Mouse (Mus musculus) spleen, postnatal 14 days (tissue): Measurements from ENCODE around the gene Mast4.

Source experiments
- DNase-seq, 2 experiments: peaks; one replicate each; pipeline ENCODE4 v3.0.0; 2021 to 2022; ENCODE audit warnings: low spot score in 2 of 2

Gene Mast4

DNA sequence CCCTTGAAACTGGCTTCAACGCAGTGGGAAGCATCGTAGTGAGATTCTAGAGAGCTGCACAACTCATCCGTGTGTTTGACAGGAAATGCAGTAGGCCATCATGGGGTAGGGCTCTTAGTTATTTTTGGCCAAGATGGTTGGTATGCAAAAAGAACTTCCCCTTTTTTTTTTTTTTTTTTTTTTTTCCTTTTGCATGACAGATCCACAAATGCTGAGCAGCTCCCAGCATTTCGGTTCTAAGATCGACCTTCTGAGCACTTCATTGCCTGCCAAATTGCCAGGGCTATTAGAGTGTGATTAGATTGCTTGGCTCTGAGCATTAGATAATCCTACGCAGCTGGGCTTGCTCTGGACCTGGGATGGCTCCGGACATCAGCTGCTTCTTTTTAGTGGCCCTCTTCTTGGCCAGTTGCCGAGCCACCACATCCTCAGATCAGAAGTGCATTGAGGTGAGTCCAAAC, 640.9 kb downstream of the Mast4 start, which contains the start of gene Cd180:
Gene Cd180, plus strand, starts transcription at position 218 of the 461 bp plus-strand sequence.
- peak in 1 of 2 experiments; percentile 36 for DNase-seq

GRCm38 (mm10) chr13:102691408-102692150, 642.7 kb downstream of the Mast4 start:
- no peak for DNase-seq

- no peak for DNase-seq
Measured at GRCm38 (mm10) chr13:102690184-102690583, 644.1 kb downstream of the Mast4 start.

DNA sequence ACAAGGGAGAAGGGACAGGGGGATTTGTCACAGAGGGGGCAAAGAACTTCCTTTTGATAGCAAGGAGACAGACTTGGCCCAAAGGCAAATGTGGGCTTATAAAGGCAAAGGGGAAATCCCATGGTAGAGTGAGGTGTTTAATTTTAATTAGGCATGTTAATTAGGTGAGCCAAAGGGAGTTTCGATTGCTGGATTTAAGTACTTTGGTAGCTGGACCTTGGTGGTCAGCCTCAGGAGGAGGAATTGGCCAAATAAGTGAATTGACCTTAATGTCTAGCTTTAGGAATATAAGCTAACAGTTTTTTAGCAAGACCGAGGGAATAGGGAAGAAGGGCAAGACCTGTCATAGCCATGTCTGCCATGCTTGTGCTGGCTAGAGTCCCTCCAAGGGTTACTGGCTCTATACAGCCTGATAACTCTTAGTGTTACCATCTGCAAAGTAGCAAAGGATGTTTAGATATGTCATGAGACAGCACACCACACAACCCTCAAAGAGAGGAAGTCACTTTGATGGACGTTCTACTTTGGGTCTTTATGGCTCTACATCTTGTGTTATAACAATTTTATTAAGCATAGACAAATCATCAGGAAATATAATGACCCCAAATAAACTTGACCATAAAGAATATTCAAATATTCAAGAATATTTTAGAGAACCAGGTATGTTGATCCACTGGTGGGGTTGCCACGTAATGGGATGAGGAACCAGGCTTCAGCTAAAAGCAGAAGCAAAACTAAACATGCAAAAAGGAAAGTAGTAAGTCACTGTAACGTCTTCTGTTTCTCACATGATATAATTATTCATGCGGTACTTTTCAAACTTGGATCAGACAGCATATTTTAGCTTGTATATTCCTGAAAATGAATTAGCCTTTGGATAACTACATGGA, 644.9 kb downstream of the Mast4 start:
- no peak for DNase-seq

GRCm38 (mm10) chr13:102688121-102688520, 646.2 kb downstream of the Mast4 start:
- no peak for DNase-seq

DNA sequence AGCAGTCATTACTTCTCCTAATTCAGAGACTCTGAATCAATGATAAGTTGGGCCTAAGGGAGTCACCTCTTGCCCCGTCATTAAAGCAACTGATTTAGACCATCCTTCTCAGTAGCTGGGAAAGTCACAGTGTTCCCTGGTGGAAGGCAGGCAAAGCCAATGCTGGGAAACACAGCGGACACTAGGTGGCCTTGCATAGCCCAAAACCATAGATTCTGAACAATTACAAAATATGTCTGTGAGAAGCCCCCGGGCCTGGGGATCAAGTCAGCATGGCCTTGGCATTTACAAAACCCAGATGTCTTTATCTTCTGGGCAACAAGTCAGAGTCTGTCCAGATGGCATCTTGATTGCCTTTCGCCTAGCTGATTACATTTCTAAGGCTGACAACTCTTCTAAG, 649.4 kb downstream of the Mast4 start:
- DNase-seq, result no peak
